ENCODE assay signal across 13 mouse cellular contexts in the genomic region with DNA sequence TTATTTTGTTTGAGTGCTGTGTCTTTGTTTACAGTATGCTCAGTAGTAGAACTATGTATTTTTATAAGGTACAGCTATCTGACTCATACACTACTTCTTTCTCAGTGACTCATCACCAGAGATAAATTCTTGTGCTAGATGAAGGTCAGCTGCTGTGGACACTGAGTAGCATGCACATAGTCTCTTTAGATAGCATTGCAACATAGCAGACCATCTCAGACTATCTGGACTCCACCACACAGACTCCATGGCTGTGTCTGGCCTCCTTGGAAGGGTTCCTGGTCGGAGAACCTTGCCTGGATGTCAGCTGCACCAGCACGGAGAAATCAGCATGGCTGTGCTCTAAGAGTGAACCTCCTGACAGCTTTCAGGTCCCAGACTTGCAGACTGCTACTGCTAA.
DNase-seq lines count a peak whose midpoint lies in the region; ATAC-seq and TF ChIP-seq lines count a peak whose summit lies in the region.
"Had no signal": no experiment of that assay in that cellular context is flagged by ENCODE, and none has a peak within 500 bp of the region (broad histone marks: within the 10 kb centered on the region; RNA-seq: fewer than 3 reads in every experiment).

No protein-coding gene starts in this region.

- H3K27me3 ChIP-seq in heart, postnatal 0 days (ENCODE audit: control insufficient read depth, insufficient read depth, low read length), result no peaks in the 10 kb centered on the region
- H3K27me3 ChIP-seq: embryonic facial prominence, embryonic 13.5 days; limb, embryonic 13.5 days had no signal

- no peaks in the 10 kb centered on the region for H3K9me3 ChIP-seq in heart, postnatal 0 days (replicated peaks; ENCODE audit: control insufficient read depth, low read length)
- H3K9me3 ChIP-seq: embryonic facial prominence, embryonic 13.5 days; limb, embryonic 13.5 days had no signal

- TF ChIP-seq EP300 in heart, postnatal 0 days (IDR thresholded peaks at IDR 0.05; ENCODE audit: low read depth), result no peak

- TF ChIP-seq CTCF in heart, postnatal 0 days (IDR thresholded peaks at IDR 0.05; ENCODE audit: low read depth), result no peak

- no peak overlapping the region for H3K9ac ChIP-seq in heart, postnatal 0 days (replicated peaks; ENCODE audit: low read depth, low read length)
- H3K9ac ChIP-seq: embryonic facial prominence, embryonic 13.5 days; limb, embryonic 13.5 days had no signal

- ATAC-seq in heart, postnatal 0 days (ENCODE audit: insufficient read depth, low read depth), result no peak

- DNase-seq in adrenal gland, adult 2 months, result peak; percentile 73
- DNase-seq in adrenal gland, postnatal 4 days (ENCODE audit: low spot score in 2 of 2), result no peak
- DNase-seq in lung, postnatal 36 days, result peak; percentile 41
- no peak for DNase-seq in lung, postnatal 10 days
- DNase-seq in adrenal gland, postnatal 10 days, result peak; percentile 23
- peak; percentile 39 for DNase-seq in heart, postnatal 0 days (ENCODE audit: low spot score)
- DNase-seq in layer of hippocampus, postnatal 25 days (ENCODE audit: extremely low spot score in 1 of 2, low spot score in 1 of 2), result no peak
- no peak for DNase-seq in testis, postnatal 14 days (ENCODE audit: low spot score)
- DNase-seq: B cell, adult 2 months; cerebellum, postnatal 14 days; layer of hippocampus, postnatal 36 days had no signal

- H3K4me1 ChIP-seq in heart, postnatal 0 days (ENCODE audit: control insufficient read depth, insufficient read depth), result peaks cover 19% of the 10 kb centered on the region

- no peaks in the 10 kb centered on the region for H3K36me3 ChIP-seq in heart, postnatal 0 days (replicated peaks; ENCODE audit: control insufficient read depth, insufficient read depth, low read length)
- H3K36me3 ChIP-seq: embryonic facial prominence, embryonic 13.5 days; limb, embryonic 13.5 days had no signal

- 33% methylated on average over 2 of the region's 2 CpGs for WGBS in heart, postnatal 0 days

- peak overlapping the region; percentile 12; the same call in 1 of the 2 replicates for H3K27ac ChIP-seq in heart, postnatal 0 days (ENCODE audit: low read depth)
- H3K27ac ChIP-seq: embryonic facial prominence, embryonic 13.5 days; limb, embryonic 13.5 days had no signal

- no peak overlapping the region for H3K4me2 ChIP-seq in heart, postnatal 0 days (ENCODE audit: low read depth, low read length)
- H3K4me2 ChIP-seq: embryonic facial prominence, embryonic 13.5 days; limb, embryonic 13.5 days had no signal

- no peak overlapping the region for H3K4me3 ChIP-seq in heart, postnatal 0 days (ENCODE audit: low read depth, low read length)
- H3K4me3 ChIP-seq: embryonic facial prominence, embryonic 13.5 days; limb, embryonic 13.5 days had no signal

Comparison
In these comparisons a context has a peak if more than half of its experiments do, and no peak if none do; other contexts are left out.
1. DNase-seq: peak in adrenal gland, adult 2 months (single experiment), lung, postnatal 36 days (single experiment), adrenal gland, postnatal 10 days (single experiment) and heart, postnatal 0 days (single experiment); none in adrenal gland, postnatal 4 days (0 of 2), lung, postnatal 10 days (single experiment), layer of hippocampus, postnatal 25 days (0 of 2) and testis, postnatal 14 days (single experiment).